Mouse (Mus musculus) mesoderm, embryonic 11.5 days (tissue): ENCODE results near the gene Aamdc.

Experiments used
- DNase-seq: peaks from one replicate; pipeline ENCODE4 v3.0.0-alpha.2; 2012; ENCODE audit warnings: low read depth, low spot score

Gene Aamdc

DNA sequence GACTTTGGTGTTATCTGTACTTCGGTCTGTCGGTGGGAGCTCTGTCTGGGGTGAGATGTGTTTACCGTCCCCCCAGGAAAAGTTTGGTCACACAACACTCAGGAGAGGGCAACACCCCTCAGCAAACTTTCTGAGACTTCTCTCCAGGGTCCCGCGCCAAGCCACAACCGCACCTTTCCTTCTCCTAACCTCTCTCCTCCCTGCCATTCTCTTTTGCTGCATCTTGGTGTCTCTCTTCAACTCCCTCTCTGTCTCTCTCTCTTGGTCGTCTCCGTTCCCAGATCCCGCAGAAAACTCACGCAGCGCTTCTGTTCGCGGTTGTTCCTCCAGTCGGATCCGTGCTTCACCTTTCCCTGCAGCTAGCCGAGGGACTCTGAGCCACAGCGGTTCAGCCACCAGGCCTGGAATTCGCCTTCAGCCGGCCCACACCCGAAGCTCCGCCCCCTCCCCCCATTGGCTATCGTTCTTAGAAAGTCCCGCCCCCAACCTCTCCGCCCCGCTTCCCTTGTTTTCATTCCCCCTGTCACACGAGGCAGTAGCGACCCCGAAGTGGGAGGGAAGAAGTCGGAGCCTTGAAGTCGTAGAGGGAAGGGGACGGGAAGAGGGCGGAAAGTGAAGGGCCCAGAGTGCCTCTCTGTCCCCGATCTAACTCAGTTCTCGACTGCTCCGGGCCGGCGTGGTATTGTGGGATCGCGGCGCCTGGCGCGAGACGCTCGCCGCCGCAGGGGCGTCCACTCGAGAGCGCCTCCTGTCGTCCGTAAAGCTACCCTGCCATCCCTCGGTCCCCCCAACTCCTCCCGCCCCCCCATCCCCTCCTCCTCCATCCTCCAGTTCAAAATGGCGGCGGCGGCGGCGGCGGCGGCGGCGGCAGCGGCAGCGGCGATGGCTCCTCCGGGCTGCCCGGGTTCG lies at the start of gene Aamdc, which contains the start of gene Rsf1:
Gene Aamdc, minus strand, starts transcription at position 431 of the 909 bp plus-strand sequence.
Gene Rsf1, plus strand, starts transcription at position 823 of the 909 bp plus-strand sequence.
- DNase-seq = peak; percentile 98

DNA sequence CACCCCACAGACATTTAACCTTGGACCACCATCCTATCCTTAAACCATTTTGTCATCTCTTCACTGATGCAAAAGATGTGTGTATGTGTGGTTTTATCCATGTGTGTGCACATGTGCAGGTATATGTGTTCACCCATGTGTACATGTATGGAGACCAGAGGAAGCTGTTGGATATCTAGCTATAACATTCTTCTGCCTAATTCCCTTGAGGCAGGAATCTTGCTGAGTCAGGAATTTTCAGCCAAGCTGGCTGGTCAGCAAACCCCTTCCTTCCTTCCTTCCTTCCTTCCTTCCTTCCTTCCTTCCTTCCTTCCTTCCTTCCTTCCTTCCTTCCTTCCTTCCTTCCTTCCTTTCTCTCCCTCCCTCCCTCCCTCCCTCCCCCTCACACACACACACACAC lies 44.1 kb upstream of the Aamdc start:
- no peak for DNase-seq

DNA sequence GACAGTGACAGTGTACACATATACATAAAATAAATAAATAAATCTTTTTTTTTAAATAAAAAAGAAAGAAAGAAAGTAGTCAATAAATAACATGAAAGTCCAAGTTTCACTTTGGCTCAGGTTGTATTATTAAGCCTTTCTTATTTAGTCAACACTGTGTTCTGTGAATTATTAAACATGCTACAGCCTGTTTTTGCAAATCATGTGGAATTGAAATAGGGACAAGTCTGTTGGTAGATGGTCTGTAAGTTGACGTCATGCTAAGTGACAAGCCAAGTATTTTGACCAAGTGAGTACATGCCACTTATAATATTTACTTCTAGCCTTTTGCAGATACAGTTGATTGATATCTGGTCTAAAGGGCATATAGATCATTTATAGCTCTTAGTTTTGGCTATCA lies 43.4 kb upstream of the Aamdc start:
- DNase-seq = no peak

DNA sequence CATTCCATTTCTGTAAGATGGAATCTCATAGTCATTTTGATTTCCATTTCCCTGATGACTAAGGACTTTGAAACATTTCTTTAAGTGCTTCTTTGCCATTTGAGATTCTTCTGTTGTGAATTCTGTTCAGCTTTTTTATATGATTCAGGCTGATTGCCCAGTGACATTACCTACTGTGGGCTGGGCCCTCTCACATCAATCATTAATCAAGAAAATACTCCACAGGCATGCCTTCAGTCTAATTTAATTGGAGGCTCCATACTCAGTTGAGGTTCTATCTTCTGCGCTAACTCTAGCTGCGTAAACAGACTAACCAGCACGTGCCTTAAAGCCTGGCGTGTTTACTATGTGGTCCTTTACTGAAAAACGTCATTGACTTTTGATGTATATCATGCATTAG lies 42.0 kb upstream of the Aamdc start:
- no peak for DNase-seq

DNA sequence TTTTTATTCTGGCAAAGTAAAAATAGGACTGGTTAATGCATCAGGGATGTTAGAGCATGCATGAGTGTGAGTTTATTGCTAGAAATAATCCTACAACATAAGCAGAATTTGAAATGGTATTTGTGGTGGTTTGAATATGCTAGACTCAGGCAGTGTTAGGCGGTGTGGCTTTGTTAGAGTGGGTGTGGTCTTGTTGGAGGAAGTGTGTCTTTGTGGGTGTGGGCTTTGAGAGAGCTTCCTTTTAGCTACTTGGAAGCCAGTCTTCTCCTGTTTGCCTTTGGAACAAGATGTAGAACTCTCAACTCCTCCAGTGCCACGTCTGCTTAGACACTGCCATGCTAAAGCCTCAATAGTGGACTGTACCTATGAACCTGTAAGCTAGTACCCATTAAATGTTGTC lies 19.3 kb upstream of the Aamdc start:
- DNase-seq = no peak

DNA sequence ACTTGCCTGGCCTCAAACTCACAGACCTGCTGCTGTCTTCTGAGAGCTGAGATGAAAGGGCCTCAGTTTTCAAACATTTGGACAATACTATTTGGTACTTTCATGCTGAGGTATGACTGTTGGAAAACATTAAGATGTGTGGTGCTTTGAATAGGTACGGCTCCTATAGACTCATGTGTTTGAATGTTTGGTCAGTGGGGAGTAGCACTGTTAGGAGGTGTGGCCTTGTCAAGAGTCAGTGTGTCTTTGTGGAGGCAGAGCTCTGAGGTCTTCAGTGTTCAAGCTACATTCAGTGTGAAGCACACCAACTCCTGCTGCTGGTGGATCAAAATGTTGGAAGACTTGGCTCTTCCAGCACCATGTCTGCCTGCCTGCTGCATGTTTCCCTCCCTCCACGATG lies 14.2 kb upstream of the Aamdc start:
- no peak for DNase-seq

DNA sequence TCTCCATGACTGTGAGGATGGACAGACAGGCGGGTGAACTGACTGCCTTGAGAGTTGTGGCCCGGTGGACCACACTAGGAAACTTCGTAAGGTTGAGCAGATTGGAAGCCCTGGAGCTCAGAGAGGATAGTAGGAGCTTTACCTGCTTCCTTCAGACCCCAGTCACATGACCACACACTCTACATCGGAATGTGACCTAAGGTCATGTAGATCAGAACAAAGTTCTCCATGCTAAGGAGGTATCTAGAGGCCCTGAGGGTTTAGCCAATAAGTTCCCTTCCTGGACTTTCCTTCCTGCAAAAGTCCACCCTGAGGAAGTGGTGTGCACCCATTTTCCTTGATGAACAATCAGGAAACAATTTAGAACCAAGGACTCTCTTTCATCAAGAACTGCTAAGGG lies 13.1 kb upstream of the Aamdc start:
- DNase-seq = no peak

DNA sequence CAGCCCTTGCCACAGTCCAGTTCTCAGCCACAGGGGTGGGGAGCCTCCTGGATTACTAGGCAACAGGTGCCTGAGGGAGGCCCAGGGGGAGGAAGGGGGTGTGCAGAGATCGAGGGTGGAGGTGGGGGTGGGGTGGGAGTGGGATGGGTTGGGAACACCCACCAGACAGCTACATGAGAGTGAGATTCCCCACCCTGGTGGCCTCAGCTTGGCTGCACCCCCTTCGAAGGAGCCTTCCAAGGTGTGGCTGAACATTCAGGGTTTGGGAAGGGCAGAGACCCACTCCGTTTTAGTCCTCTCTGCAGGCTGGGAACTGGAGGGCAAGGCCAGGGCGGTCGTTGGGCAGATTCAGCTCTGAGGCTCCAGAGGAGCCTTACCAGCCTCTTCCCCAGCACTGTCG lies 12.0 kb upstream of the Aamdc start:
- DNase-seq = no peak

DNA sequence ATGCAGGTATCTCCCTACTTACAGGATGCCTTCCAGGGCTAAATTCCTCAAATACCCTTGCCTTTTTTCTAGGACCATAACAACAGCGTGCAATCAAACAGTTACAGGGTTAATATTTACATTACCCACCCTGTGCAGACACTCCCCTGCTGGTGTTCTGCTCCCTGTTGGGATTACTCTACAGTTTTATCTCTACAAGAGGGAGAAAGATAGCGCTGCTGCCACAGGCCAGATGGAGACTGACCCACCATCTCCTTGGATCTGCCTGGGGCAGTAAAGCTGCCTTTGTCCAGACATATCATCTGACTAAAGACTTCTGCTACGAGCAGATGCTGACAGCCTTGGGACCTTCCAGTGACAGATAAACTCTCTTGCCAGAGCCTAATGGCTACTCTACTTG lies 11.2 kb upstream of the Aamdc start:
- DNase-seq = peak; percentile 16

DNA sequence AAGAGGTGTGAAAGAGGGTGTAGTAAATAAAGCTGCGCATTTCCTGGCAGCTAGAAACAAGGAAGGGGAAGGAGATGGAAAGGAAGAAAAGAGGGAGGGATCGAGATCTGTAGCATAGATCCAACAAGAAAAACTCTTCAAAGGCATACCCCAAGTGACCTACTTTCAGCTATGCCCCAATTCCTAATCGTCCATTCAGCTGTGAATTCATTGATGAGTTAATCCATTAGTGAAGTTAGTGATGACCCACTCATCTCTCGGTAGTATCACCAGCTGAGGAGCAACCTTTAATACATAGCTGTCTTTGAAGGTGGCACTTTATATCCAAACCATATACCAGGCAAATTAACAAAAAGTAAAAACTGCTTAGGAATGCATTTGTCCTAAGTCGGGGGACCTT lies 9.2 kb upstream of the Aamdc start:
- no peak for DNase-seq

DNA sequence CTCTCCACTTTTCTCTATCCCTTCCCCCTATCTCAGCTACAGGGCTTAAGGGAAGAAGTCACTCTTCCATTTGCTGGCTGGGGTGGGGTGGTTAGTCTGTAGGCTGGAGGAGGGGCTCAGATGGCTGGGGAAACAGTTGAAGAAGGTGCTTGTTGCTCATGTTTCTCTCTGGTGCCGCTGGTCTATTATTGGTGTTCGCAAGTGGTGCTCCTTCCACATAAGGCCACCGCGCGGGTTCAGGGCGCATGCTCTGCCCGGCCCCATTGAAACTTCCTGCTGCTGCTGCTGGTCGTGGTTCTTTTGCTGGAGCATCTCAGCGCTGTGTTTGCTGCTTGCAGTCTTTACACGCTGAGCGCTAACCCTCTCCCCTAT lies 1.5 kb upstream of the Aamdc start:
- peak; percentile 85 for DNase-seq

DNA sequence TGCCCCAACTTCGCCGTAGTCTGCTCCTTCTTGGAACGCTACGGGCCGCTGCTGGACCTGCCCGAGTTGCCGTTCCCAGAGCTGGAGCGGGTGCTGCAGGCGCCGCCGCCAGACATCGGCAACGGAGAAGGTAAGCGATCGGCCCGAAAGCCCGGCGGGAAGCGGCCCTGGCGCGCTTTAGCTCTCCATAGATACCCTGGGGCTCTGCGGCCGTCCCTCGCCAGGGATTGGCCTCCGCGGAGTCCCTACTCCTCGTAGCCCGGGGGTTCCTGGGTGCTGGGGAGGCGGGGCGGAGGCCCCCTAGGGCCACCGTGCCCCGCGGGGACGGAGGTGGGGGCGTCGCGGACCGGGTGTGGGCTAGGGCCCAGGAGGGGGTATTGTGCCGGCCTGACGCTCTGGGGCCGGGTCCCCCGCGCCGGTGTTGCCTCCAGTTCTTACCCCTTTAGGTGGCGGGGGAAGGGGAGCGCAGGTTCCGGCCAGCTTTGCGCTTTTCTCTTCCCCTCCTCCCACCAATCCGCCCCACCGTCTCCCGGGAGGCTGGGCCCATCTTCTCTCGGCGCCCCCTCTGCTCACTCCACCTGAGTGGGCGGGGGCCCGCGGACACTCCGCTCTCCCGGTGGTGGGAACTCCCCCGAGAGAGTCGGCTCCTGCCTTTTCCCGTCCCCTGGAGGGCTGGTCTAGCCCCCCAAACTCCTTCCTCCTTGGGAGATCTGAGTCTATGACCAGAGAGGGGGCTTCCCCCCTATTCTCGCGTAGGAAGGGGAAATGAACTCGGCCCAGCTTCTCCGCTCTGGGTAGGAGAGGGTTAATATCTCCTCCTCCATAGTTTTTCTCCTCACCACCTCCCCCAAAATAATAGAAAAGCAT lies 912 bp upstream of the Aamdc start:
- peak; percentile 28 for DNase-seq

DNA sequence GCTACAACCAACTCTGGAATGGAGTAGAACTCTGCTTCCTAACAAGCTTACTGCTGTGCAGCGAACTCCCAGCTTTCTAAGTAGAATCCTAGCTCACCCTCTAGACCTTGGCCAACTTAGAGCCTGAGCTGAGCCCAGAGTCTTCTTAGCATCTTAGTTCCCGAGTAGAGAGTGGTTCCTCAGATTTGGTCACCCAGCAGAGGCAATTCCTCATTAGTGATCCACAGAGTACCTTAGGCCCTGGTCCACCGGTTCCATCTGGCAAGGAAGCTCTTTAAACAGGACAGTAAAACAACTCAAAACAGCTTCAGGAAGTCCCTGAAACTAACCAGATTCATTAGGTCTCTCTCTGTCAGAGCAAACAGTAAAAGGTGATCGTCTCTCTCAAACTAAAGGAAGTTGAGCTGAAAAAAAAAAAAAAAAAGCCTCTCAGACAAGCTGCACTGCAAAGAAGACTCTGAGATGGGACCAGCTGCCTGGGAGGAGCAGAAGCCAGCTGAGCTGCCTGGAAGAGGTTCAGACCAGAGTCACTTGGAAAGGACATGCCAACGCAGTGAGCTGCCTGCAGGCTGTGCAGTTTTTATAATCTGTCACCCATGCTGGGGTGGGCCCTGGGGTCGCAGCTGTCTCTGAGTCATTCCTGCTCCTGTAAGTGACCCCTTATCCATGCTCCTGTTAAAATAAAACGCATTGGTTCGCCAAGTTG lies 783 bp downstream of the Aamdc start:
- DNase-seq = peak; percentile 34

DNA sequence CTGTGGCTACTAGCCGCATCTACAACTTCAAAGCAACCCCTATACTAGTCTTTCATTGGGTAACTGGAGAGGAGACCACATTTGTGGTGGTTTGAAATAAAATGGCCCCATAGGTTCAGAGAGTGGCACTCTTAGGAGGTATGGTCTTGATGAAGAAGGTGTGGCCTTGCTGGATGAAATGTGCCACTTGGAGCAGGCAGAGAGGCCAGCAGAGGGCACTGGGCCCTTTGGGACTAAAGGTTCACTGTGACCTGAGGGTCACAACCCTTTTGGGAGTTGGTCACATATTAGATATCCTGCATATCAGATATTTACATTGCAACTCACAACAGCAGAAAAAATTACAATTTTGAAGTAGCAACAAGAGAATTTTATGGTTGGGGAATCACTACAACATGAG lies 8.9 kb downstream of the Aamdc start:
- DNase-seq = no peak

DNA sequence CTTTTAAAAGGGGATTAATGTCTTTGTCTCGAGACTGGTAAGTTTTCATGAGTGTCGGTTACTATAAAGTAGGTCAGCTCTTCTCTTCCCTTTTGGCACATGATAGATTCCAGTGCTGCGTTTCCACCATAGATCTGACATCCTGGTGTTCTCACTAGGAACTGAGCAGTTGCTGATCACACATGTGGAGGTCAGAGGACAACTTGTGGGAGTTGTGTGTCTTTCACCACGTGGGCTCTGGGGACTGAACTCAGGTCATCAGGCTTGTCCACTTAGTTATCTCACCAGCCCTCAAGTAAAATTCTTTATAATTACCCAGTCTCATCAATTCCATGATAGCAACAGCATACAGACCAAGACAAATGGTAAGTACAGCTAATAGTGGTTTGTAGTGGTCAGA lies 9.9 kb downstream of the Aamdc start:
- DNase-seq = no peak

DNA sequence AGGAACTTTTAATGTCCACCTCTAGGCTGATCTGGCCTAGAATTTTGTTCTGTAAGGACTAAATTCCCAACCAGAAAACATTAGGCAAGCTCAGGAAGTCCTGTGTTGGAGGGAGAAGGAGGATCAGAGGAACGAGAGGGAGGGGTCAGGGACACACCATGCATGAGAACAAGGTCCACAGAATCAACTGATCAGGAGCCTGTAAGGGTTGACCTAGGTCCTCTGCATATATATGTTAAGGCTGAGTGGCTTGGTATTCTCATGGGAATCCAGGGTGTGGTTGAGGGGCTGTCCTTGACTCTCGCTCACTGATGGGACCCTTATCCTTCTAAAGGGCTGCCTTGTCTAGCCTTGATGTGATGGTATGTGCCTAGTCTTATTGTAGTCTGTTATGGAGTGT lies 15.7 kb downstream of the Aamdc start:
- no peak for DNase-seq

DNA sequence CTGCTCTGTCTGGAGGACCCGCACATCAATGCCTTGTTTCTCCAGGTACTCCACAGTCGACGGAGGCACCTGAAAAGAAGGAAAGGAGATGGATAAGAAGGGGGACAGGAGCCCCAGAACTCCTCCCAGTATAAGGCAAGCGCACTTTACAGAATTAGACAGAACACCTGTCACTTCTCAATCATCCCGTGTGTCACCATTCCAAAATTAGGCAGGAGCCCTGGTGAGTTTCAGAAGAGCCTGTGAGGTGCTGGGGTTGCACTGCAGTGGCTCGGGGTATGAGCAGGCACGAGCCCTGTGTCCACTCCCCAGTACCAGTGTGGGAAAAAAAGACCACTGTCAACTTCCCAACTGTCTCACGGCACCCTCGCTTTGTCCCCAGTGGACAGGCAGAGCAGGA lies 28.6 kb downstream of the Aamdc start:
- DNase-seq = no peak

DNA sequence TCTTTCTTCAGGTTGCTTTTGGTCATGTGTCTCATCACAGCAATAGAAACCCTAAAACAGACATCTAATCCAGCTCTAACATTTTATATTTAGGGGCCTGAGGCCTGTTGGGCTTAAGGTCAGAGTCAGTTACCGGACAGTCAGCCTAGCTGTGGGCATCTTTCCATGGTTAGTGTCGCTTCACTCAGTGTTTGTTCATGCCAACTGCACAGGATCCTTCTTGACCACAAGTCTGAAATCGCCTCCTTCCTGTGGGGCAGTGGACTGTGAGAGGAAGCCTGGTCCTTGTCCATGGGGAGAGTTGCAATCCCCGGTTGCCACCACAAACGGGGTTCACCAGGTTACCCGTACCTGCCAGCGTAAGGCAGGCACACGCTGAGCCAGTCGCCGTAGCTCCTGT lies 30.0 kb downstream of the Aamdc start:
- no peak for DNase-seq

DNA sequence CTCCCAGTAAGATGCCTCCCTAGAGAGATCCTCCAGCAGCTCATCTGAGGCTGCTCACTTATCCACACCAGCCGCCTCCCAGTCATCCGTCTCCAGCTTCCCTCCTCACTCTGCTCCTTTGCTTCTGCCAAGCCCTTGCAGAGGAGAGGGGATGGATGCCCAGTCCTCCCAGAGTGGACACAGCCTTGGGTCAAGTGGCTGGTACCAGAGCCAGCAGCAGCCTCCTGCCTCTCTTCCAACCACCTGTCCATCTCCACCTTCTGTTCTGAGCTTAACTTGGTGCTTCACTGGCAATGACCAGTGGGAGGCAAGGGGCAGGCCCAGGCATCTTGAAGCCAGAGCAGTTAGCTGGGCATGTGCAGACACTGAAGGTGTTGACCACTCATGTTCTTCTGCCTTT lies 32.8 kb downstream of the Aamdc start:
- DNase-seq = no peak

DNA sequence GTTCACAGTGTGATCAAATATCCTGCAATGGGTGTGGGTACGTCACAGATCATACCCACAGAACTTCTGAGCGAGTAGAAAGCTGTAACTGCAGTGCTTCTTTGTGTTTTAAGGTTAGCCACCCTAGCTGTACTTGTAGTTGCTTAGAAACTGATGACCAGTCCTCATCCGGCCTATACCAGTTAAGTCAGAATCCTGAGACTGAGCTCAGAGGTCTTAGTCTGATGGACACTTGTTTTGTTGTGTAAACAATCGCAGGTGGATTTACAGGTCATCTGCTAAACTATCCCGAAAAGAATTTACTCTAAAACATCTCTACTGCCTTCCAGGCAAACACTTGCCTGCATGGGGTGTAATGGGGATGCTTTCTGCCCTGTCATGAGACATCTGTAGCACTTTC lies 42.7 kb downstream of the Aamdc start:
- no peak for DNase-seq

DNA sequence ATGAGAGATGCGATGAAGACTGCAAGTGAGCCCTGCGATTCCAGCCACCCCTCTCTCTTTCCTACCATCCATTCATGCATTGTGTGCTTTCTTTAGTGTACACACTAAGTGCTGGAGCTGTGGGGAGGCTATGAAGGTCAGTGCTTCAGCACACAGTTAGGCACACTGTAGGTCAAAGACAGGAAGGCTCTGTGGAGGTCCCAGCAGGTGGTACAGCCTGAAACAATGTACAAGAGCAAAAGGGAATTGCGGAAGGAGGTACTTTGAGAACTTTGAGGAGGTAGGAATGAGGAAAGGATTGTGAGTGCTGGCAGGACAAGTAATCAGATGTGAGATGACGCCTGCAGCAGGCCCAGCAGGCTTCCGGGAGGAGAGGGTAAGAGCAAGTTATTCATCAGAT lies 43.8 kb downstream of the Aamdc start:
- DNase-seq = no peak

DNA sequence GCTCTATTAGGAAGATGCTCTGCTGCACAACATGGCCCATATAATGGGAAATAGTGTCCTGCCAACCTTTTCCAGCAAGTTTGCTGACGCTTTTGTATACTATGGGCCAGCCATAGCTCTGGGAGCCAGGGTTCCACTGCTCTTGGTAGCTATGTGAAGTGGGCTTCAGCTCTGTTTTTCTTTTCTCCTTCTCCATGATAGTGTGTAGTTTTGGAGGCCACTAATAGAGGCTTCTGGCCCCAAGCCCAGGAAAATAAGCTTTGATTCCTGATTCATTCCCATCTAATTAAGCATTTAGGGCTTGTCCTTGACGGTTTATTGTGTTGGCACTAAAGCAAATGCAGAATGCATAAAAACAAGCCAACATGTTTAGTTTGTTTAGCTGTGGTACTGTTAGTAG lies 59.4 kb downstream of the Aamdc start:
- DNase-seq = no peak
